Mouse (Mus musculus): Measurements from ENCODE around the gene Lcorl. TPM values are rescaled to one million over a fixed set of nuclear protein-coding genes. Genes with fewer than 3 reads are reported as not detected.

Lcorl gene
- polyA plus RNA-seq, 1 experiment from 2014 or later = 28.3 TPM

DNA sequence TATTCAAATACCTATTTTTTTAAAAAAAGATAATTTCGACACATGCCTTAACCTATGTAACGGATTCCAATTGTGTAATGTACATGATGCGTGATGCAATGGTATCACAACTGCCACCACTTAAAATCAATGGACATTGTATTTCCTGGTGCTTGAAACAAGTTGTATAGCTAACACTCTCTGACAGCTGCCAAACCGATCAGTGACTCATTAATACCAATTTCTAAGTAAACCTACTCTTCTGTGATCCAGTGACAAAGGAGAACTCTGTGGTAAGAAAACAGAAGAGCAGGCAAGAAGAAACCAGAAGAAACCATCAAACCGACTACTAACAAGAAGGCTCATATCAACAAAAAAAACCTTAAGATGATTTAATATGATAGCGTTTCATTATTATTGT lies 12.7 kb downstream of the Lcorl start:
- no peak overlapping the region for H3K27ac ChIP-seq
- H3K36me3 ChIP-seq (replicated peaks) = peaks cover 13% of the 10 kb centered on the region
- H3K4me1 ChIP-seq = no peaks in the 10 kb centered on the region
- H3K9me3 ChIP-seq = peaks cover 34% of the 10 kb centered on the region
- H3K27me3 ChIP-seq (ENCODE audit: poor library complexity, severe bottlenecking) = no peaks in the 10 kb centered on the region
- 95% methylated on average over 6 of the region's 6 CpGs for WGBS
- no peak for DNase-seq (ENCODE audit: extremely low spot score, low spot score)
- H3K4me3 ChIP-seq = no peak overlapping the region

DNA sequence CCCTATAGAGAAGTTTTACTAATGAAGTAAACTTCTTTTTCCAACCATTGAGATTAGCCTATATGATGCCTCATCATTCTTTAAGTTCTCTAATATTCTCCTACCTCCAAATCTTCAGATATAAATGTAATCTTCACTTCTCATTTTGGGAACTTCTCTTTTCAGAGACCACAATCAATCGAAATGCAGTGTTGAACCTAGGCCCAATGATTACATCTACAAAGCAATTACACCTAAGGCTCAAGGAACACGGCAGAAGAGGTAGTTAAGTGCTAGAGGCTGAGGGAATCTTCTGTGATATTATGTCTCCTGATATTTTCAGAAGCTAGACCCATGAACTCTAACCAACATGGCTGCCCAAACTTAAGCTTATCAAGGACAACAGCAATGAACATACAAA lies 22.3 kb downstream of the Lcorl start:
- Histone ChIP-seq H3K4me1 (no peaks in the 10 kb centered on the region), H3K27ac (no peak overlapping the region), H3K36me3 (replicated peaks) (peaks cover 25% of the 10 kb centered on the region), H3K4me3 (no peak overlapping the region), H3K9me3 (peaks cover 38% of the 10 kb centered on the region), H3K27me3 (ENCODE audit: poor library complexity, severe bottlenecking) (no peaks in the 10 kb centered on the region)
- DNase-seq (ENCODE audit: extremely low spot score, low spot score) = no peak
- 96% methylated on average over 2 of the region's 2 CpGs for WGBS

DNA sequence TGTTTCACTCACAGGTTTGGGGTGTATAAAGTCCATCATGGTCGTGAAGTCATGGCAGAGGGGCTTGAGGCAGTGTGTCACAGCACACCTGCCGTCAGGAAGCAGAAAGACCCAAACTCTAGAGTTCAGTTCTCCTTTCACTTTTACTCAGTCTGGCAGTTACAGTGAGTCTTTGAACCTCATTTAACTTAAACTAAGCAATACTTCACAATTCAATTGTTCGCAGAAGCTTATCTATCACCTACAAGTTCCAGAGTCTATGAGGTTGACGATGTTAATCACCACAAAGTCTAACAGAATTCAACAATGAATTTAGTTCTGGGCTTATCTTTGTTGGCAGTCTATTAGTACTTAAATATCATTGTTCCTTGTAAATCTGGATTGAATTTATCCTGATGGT lies 45.9 kb downstream of the Lcorl start:
- no peak for DNase-seq (ENCODE audit: extremely low spot score, low spot score)
- Histone ChIP-seq H3K36me3 (replicated peaks) (peaks cover 43% of the 10 kb centered on the region), H3K4me3 (no peak overlapping the region), H3K27me3 (ENCODE audit: poor library complexity, severe bottlenecking) (no peaks in the 10 kb centered on the region), H3K9me3 (peaks cover 52% of the 10 kb centered on the region), H3K27ac (no peak overlapping the region), H3K4me1 (no peaks in the 10 kb centered on the region)
- 95% methylated on average over 4 of the region's 4 CpGs for WGBS

DNA sequence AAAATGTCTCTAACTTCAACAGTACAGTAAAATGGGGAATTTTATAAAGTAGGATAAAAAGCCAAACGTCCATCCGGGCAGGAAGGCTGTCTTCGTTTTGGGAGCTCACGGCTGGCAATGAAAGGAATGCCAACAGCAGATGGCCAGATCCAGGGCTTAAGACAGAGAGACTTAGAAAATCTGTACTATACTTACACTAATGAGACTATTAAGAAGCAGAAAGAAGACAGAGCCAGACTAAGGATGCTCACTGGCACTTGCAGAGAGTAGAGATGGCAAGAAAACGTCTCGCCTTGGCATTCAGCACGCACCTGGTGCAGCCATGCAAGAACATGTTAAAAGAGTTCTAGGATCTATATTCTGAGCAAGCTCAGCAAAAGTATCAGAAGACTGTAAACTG lies 65.6 kb downstream of the Lcorl start:
- 93% methylated on average over 7 of the region's 7 CpGs for WGBS
- Histone ChIP-seq H3K4me1 (no peaks in the 10 kb centered on the region), H3K9me3 (peaks cover 4% of the 10 kb centered on the region; the same call in 1 of the 2 replicates), H3K27ac (no peak overlapping the region), H3K27me3 (ENCODE audit: poor library complexity, severe bottlenecking) (no peaks in the 10 kb centered on the region), H3K4me3 (no peak overlapping the region), H3K36me3 (replicated peaks) (peaks cover 11% of the 10 kb centered on the region)
- no peak for DNase-seq (ENCODE audit: extremely low spot score, low spot score)

DNA sequence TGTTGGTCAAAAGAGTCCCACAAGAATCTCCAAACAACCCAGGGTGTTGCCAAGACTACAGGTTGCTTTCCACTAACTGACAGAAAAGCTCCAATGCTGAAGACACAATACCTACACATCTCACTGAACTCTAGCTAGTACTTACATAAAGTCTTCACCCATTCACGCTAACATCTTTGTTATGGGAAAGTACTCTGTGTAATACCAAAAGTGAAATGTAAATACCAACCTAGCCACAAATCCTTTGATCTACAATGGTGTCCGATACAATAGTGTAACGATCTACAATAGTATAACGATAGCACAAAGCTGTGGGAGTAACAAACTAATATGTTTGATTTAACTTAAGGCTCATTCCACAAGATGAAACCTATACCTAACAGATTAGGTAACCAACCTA lies 67.2 kb downstream of the Lcorl start:
- H3K36me3 ChIP-seq (replicated peaks) = peaks cover 11% of the 10 kb centered on the region
- H3K27ac ChIP-seq = no peak overlapping the region
- peaks cover 4% of the 10 kb centered on the region; the same call in 1 of the 2 replicates for H3K9me3 ChIP-seq
- no peaks in the 10 kb centered on the region for H3K4me1 ChIP-seq
- H3K27me3 ChIP-seq (ENCODE audit: poor library complexity, severe bottlenecking) = no peaks in the 10 kb centered on the region
- no peak for DNase-seq (ENCODE audit: extremely low spot score, low spot score)
- 97% methylated on average over 4 of the region's 4 CpGs for WGBS
- H3K4me3 ChIP-seq = no peak overlapping the region

DNA sequence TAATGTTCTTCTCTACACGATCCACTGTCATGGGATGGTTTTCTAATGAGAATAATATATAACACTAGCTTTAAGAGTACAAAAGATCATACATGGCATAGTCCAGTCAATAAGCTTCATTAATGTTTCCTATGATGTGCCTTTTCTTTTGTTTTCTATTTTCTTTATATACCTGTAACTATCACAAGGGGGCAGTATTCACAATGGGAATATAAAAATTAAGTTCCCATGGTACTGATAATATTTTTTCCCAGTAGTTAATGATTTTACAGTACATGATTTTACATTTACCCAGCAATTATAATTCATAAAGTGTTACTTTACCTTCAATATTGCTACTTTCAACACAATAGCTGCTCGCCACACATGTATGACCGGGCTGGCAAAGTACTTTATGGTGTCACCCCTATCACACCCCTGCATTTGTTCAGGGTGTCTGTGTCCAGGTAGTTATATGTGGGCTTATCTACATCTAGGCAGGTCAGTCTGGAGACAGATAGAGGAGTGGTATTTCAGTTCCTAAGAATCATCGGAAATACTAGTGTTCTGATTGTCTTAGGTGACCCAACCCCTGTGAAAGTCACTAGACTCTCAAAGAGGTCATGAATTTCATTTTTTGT lies 99.8 kb downstream of the Lcorl start:
- WGBS = 95% methylated on average over 4 of the region's 4 CpGs
- Histone ChIP-seq H3K36me3 (replicated peaks) (0 out of 2 replicates have a peak, but pooled peaks cover 5% of the 10 kb centered on the region), H3K27me3 (ENCODE audit: poor library complexity, severe bottlenecking) (no peaks in the 10 kb centered on the region), H3K9me3 (no peaks in the 10 kb centered on the region), H3K4me1 (no peaks in the 10 kb centered on the region), H3K4me3 (no peak overlapping the region), H3K27ac (no peak overlapping the region)
- no peak for DNase-seq (ENCODE audit: extremely low spot score, low spot score)

DNA sequence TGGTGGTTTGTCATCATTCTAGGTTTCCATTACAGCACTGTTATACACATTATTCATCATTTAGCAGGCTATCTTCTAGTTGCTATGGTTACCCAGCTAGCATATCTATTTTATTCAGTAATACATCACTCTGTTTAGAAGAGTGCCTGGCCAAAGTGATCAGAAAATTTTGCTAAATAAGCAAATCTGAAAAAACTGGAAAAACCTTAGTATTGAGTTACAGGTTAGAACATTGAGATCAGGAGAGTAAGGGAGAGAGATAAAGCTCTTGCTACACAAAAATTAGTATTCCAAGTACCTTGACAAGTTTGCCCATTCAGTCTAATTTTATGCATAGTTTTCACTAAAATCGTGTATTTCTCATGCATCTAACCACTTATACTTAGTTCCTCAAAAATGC lies 119.5 kb downstream of the Lcorl start:
- whole genome bisulfite sequencing = 95% methylated on average over 1 of the region's 1 CpGs
- no peak for DNase-seq (ENCODE audit: extremely low spot score, low spot score)
- no peaks in the 10 kb centered on the region for H3K4me1 ChIP-seq
- H3K4me3 ChIP-seq = no peak overlapping the region
- no peaks in the 10 kb centered on the region for H3K9me3 ChIP-seq
- peaks cover 34% of the 10 kb centered on the region for H3K36me3 ChIP-seq (replicated peaks)
- H3K27me3 ChIP-seq (ENCODE audit: poor library complexity, severe bottlenecking) = no peaks in the 10 kb centered on the region
- no peak overlapping the region for H3K27ac ChIP-seq

DNA sequence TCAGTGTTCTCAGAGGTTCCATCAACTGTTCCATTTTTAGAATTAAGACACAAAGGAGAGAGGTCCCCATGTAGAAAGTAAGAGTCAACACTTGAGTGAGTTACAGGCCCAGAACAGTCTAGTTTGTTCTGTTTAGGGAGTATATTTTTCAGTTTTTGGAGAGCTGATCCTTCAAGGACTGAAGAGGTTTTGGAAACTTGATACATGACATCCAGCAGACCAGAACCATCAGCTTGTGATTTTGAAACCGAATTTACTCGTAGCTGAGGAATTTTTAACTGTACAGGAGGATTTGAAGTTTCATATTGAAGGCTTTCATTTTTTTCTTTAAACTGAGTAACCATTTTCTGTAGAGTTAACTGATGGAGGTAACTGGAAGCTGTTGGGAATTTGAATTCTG lies 123.7 kb downstream of the Lcorl start:
- no peaks in the 10 kb centered on the region for H3K9me3 ChIP-seq
- 87% methylated on average over 2 of the region's 2 CpGs for WGBS
- no peak overlapping the region for H3K27ac ChIP-seq
- no peaks in the 10 kb centered on the region for H3K27me3 ChIP-seq (ENCODE audit: poor library complexity, severe bottlenecking)
- no peaks in the 10 kb centered on the region for H3K4me1 ChIP-seq
- no peak overlapping the region for H3K4me3 ChIP-seq
- H3K36me3 ChIP-seq (replicated peaks) = peaks cover 23% of the 10 kb centered on the region
- DNase-seq (ENCODE audit: extremely low spot score, low spot score) = no peak

DNA sequence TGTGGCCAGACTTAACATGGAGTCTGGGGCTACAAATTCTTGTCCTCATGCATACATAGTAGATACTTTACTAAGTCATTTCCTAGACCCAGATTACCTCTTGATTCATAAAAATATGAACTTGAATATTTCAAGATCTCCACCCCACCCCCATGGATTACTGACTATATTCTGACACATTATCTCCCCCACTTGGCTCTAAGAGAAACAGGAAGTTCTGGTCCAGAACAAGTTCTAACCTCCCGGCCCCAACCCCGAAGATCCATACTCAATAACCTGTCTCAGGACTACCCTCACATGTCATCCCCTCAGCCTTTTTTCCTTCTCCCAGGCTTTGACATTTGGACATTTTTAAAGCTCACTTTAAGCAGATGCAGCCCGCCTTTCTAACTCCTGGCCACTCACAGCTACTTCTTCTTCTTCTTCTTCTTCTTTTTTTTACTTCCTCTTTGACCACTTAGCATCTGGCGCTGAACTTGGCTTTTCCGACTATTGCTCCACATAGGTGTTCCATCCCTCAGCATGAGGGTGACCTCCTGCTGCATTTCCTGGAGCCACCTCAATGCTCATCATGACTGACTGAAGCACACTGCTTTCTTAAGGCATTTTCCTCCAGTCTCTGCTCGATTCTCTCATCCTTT lies 138.4 kb downstream of the Lcorl start:
- WGBS = 94% methylated on average over 6 of the region's 6 CpGs
- no peak for DNase-seq (ENCODE audit: extremely low spot score, low spot score)
- no peak overlapping the region for H3K27ac ChIP-seq

DNA sequence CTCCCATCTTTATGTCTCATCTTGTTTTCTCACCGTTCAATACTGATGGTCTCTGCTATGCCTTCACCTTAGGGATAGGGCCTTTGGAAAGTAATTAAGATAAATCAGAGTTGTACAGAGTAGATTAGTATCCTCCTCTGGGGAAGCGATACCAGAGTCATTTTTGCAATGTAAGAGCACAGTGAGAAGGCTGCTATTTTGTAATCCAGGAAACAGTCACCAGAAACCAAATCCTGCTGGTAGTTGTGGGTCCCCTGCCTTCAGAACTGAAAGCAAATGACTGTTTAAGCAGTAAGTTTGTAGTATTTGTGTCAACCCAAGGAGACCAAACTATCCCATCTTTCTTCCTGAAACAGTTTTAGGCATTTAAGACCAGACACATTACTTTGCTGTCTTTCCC lies 147.8 kb downstream of the Lcorl start:
- 90% methylated on average over 2 of the region's 2 CpGs for WGBS
- DNase-seq (ENCODE audit: extremely low spot score, low spot score) = no peak

More for the DNA sequence above, 138.4 kb downstream of the Lcorl start:
- Histone ChIP-seq H3K4me3 (no peak overlapping the region), H3K36me3 (replicated peaks) (0 out of 2 replicates have a peak, but pooled peaks cover 2% of the 10 kb centered on the region), H3K4me1 (no peaks in the 10 kb centered on the region), H3K27me3 (ENCODE audit: poor library complexity, severe bottlenecking) (no peaks in the 10 kb centered on the region), H3K9me3 (no peaks in the 10 kb centered on the region)

DNA sequence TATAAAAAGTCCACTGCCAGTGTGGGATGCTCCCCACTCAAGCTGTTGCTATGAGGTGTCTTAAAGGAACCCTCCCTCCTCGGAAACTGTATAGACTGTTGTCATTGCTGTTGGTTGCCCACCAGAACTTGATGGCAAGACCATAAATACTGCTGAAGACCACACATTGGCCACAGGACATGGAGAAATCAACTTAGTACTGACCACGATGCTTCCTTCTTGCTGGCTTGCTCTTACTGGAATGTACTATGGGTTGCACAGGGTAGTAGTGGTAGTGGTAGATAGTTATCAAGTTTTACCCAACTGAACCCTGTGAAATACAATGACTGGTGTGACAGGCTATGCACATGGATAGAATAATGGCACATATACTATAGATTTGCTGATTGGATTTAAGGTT lies 150.6 kb downstream of the Lcorl start:
- H3K4me3 ChIP-seq = no peak overlapping the region
- H3K4me1 ChIP-seq = no peaks in the 10 kb centered on the region
- no peaks in the 10 kb centered on the region for H3K9me3 ChIP-seq
- no peak overlapping the region for H3K27ac ChIP-seq
- no peaks in the 10 kb centered on the region for H3K27me3 ChIP-seq (ENCODE audit: poor library complexity, severe bottlenecking)
- WGBS = 93% methylated on average over 2 of the region's 2 CpGs
- peaks cover 62% of the 10 kb centered on the region for H3K36me3 ChIP-seq (replicated peaks)
- DNase-seq (ENCODE audit: extremely low spot score, low spot score) = no peak

More for the DNA sequence above, 147.8 kb downstream of the Lcorl start:
- Histone ChIP-seq H3K4me1 (no peaks in the 10 kb centered on the region), H3K4me3 (no peak overlapping the region), H3K9me3 (no peaks in the 10 kb centered on the region), H3K36me3 (replicated peaks) (peaks cover 44% of the 10 kb centered on the region), H3K27me3 (ENCODE audit: poor library complexity, severe bottlenecking) (no peaks in the 10 kb centered on the region), H3K27ac (no peak overlapping the region)

DNA sequence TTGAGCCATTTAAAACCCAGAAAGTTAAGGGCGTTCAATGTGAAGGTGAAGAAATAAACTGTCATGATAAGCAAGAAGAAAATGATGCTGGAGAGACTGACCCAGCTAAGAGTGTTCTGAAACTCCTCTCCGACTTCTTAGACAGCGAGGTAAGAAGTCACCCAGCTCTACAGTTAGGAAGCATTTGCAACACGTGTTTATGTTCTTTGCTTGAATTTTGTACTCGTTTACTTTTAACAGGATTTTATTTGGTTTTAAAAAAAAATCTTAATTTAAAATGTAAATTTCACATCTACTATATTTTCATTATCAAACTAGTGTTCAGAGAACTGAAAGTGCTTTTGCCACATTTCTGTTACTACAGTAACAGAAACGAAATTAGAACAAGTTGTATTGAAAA lies 165.7 kb downstream of the Lcorl start:
- Histone ChIP-seq H3K27me3 (ENCODE audit: poor library complexity, severe bottlenecking) (no peaks in the 10 kb centered on the region), H3K27ac (no peak overlapping the region), H3K4me1 (no peaks in the 10 kb centered on the region), H3K4me3 (no peak overlapping the region), H3K9me3 (no peaks in the 10 kb centered on the region), H3K36me3 (replicated peaks) (peaks cover 68% of the 10 kb centered on the region)
- no peak for DNase-seq (ENCODE audit: extremely low spot score, low spot score)
- WGBS = 91% methylated on average over 6 of the region's 6 CpGs

DNA sequence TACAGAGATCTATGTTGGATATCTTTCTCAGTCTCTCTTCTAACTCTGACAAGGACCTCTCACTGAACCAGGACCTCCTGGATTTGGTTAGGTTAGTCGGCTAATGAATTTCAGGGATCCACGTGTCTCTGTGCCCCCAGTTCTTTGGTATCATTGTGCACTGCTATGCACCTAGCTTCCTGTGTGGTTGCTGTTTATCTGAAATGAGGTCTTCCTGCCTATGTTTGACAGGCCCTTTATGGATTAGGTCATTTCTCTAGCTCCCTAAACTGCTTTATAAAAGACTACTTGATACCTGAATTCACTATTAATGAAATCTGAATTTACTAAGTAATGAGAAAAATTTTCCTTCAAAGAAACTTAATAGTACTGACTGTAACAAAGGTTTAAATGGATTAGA lies 166.6 kb downstream of the Lcorl start:
- WGBS = 85% methylated on average over 2 of the region's 2 CpGs
- Histone ChIP-seq H3K4me1 (no peaks in the 10 kb centered on the region), H3K4me3 (no peak overlapping the region), H3K27me3 (ENCODE audit: poor library complexity, severe bottlenecking) (no peaks in the 10 kb centered on the region), H3K36me3 (replicated peaks) (peaks cover 66% of the 10 kb centered on the region), H3K9me3 (no peaks in the 10 kb centered on the region), H3K27ac (no peak overlapping the region)
- DNase-seq (ENCODE audit: extremely low spot score, low spot score) = no peak
